Mouse (Mus musculus) forebrain, postnatal 0 days (tissue): ENCODE data around the gene Lrrc29. TPM values are rescaled to one million over a fixed set of nuclear protein-coding genes. Genes with fewer than 3 reads are reported as not detected.

ENCODE experiments used
- ATAC-seq: fragments of 200-750 bp; cut with Nextera tagmentation; 2 replicates; pipeline ENCODE4 v1.8.0; 2017; ENCODE audit warnings: mild to moderate bottlenecking, moderate library complexity
- DNase-seq: peaks from one replicate; pipeline ENCODE4 v3.0.0-alpha.2; 2015
- H3K27ac ChIP-seq: fragments of 300-500 bp; sonication (generic); 2 replicates; pipeline ENCODE4 v1.5.1; 2014; ENCODE audit warnings: low read depth, mild to moderate bottlenecking, antibody characterized with exemption, low read length, moderate library complexity, mixed read lengths
- H3K27me3 ChIP-seq: fragments of 300-500 bp; sonication (generic); 2 replicates; pipeline ENCODE4 v1.6.1; 2014; ENCODE audit warnings: mild to moderate bottlenecking, low read length, mixed read lengths; ENCODE audit not compliant: insufficient read depth
- H3K36me3 ChIP-seq: fragments of 300-500 bp; sonication (generic); 2 replicates; pipeline ENCODE4 v1.6.1; 2014; ENCODE audit warnings: mild to moderate bottlenecking, moderate library complexity; ENCODE audit not compliant: insufficient read depth
- H3K4me1 ChIP-seq: fragments of 300-500 bp; sonication (generic); 2 replicates; pipeline ENCODE4 v1.6.1; 2014; ENCODE audit warnings: antibody characterized with exemption; ENCODE audit not compliant: insufficient read depth
- H3K4me2 ChIP-seq: fragments of 300-500 bp; sonication (generic); 2 replicates; pipeline ENCODE4 v1.6.1; 2014; ENCODE audit warnings: low read depth, mild to moderate bottlenecking, moderate library complexity
- H3K4me3 ChIP-seq: fragments of 300-500 bp; sonication (generic); 2 replicates; pipeline ENCODE4 v1.5.1; 2014; ENCODE audit warnings: low read depth, low read length, mixed read lengths
- H3K9ac ChIP-seq: fragments of 300-500 bp; sonication (generic); 2 replicates; pipeline ENCODE4 v1.6.1; 2014; ENCODE audit warnings: mild to moderate bottlenecking
- H3K9me3 ChIP-seq: fragments of 300-500 bp; sonication (generic); 2 replicates; pipeline ENCODE4 v1.6.1; 2016; ENCODE audit warnings: low read length
- CTCF ChIP-seq: sonication (generic); IDR thresholded peaks from 2 replicates; pipeline ENCODE4 v1.5.1; 2016; ENCODE audit warnings: antibody characterized with exemption, control low read depth, low read depth
- WGBS: fragments of 180-500 bp; shearing (Covaris S2); extraction: QIAGEN DNeasy Blood & Tissue Kit; methylation state at CpG from one replicate; pipeline ENCODE4 v1.1.7; 2014; 5-methylcytosine and 5-hydroxymethylcytosine counted together
- polyA plus RNA-seq: library from polyadenylated mRNA; unstranded; fragments of >200 nt; fragmentation: Nextera tagmentation; extraction: Ambion mirVana; gene quantifications from 2 replicates; pipeline ENCODE4 v1.2.1, GENCODE M21; 2015
- total RNA-seq: library from RNA; depleted of rRNA; stranded (reverse); fragments of >200 nt; gene quantifications from 2 replicates; pipeline ENCODE4 v1.2.3, GENCODE M21; 2014; rRNA removed

The Lrrc29 gene
- total RNA-seq (1.6 and 3.0 TPM in 2 replicates), polyA plus RNA-seq (1.8 and 2.1 TPM in 2 replicates)

GRCm38 (mm10) chr8:105326141-105326672, at the start of gene Lrrc29, which contains the start of gene Tmem208:
Gene Lrrc29 (minus strand): TSS chr8:105326278.
Gene Tmem208 (plus strand): TSS chr8:105326354.
- Histone ChIP-seq H3K9ac (peak within 1 kb of the TSS; percentile 80), H3K4me2 (peak within 1 kb of the TSS; percentile 90), H3K4me3 (peak within 1 kb of the TSS; percentile 57), H3K36me3 (peaks cover 39% of the 10 kb centered on the region), H3K27ac (peak within 1 kb of the TSS; percentile 84), H3K4me1 (peaks cover 16% of the 10 kb centered on the region), H3K9me3 (no peaks in the 10 kb centered on the region), H3K27me3 (no peaks in the 10 kb centered on the region)
- ATAC-seq: peak; percentile 97
- WGBS: 2% methylated on average over 36 of the region's 36 CpGs
- DNase-seq: peak; percentile 97
- peak; percentile 67 for TF ChIP-seq CTCF

- H3K27me3 ChIP-seq: no peaks in the 10 kb centered on the region
- peak overlapping the region; percentile 9; the same call in 1 of the 2 replicates for H3K4me3 ChIP-seq
- DNase-seq (peak; percentile 17), ATAC-seq (peak; percentile 66)
- H3K9me3 ChIP-seq: no peaks in the 10 kb centered on the region
- 0 out of 2 replicates have a peak, but pooled peaks cover 6% of the 10 kb centered on the region for H3K36me3 ChIP-seq
- peak; percentile 68 for TF ChIP-seq CTCF
- peak overlapping the region; percentile 35 for H3K4me2 ChIP-seq
- no peak overlapping the region for H3K27ac ChIP-seq
- 26% methylated on average over 33 of the region's 33 CpGs for WGBS
- no peak overlapping the region for H3K9ac ChIP-seq
- H3K4me1 ChIP-seq: no peaks in the 10 kb centered on the region
Observed at GRCm38 (mm10) chr8:105374513-105374966, 48.5 kb upstream of the Lrrc29 start.

GRCm38 (mm10) chr8:105373032-105373431, 47.0 kb upstream of the Lrrc29 start, which contains the start of gene Plekhg4:
Gene Plekhg4 (plus strand): TSS chr8:105373274.
- 70% methylated on average over 2 of the region's 2 CpGs for WGBS
- H3K4me2 ChIP-seq: no peak within 1 kb of the TSS
- H3K36me3 ChIP-seq: peaks cover 14% of the 10 kb centered on the region; the same call in 1 of the 2 replicates
- DNase-seq (no peak), ATAC-seq (no peak)
- no peak within 1 kb of the TSS for H3K27ac ChIP-seq
- H3K4me3 ChIP-seq: no peak within 1 kb of the TSS
- no peak within 1 kb of the TSS for H3K9ac ChIP-seq
- no peaks in the 10 kb centered on the region for H3K9me3 ChIP-seq
- no peaks in the 10 kb centered on the region for H3K27me3 ChIP-seq
- TF ChIP-seq CTCF: no peak
- H3K4me1 ChIP-seq: no peaks in the 10 kb centered on the region

GRCm38 (mm10) chr8:105372473-105372872, 46.4 kb upstream of the Lrrc29 start:
- DNase-seq (no peak), ATAC-seq (no peak)
- 78% methylated on average over 9 of the region's 9 CpGs for WGBS
- H3K4me1 ChIP-seq: no peaks in the 10 kb centered on the region
- no peak overlapping the region for H3K4me2 ChIP-seq
- no peak overlapping the region for H3K4me3 ChIP-seq
- peaks cover 14% of the 10 kb centered on the region; the same call in 1 of the 2 replicates for H3K36me3 ChIP-seq
- H3K9me3 ChIP-seq: no peaks in the 10 kb centered on the region
- H3K27me3 ChIP-seq: no peaks in the 10 kb centered on the region
- no peak for TF ChIP-seq CTCF
- H3K27ac ChIP-seq: no peak overlapping the region
- H3K9ac ChIP-seq: no peak overlapping the region

- Histone ChIP-seq H3K4me1 (no peaks in the 10 kb centered on the region), H3K27ac (no peak overlapping the region), H3K36me3 (peaks cover 46% of the 10 kb centered on the region), H3K9me3 (no peaks in the 10 kb centered on the region), H3K27me3 (no peaks in the 10 kb centered on the region), H3K4me2 (no peak overlapping the region), H3K9ac (no peak overlapping the region), H3K4me3 (no peak overlapping the region)
- peak; percentile 55 for TF ChIP-seq CTCF
- WGBS: 74% methylated on average over 2 of the region's 2 CpGs
- ATAC-seq: peak; percentile 40; the same call in 1 of the 2 replicates
- no peak for DNase-seq
Observed at GRCm38 (mm10) chr8:105367107-105367506, 41.0 kb upstream of the Lrrc29 start.

- no peaks in the 10 kb centered on the region for H3K9me3 ChIP-seq
- no peak overlapping the region for H3K4me3 ChIP-seq
- H3K4me1 ChIP-seq: no peaks in the 10 kb centered on the region
- no peaks in the 10 kb centered on the region for H3K27me3 ChIP-seq
- no peak overlapping the region for H3K4me2 ChIP-seq
- no peak for DNase-seq
- H3K36me3 ChIP-seq: peaks cover 50% of the 10 kb centered on the region
- H3K9ac ChIP-seq: no peak overlapping the region
- 74% methylated on average over 12 of the region's 12 CpGs for WGBS
- no peak overlapping the region for H3K27ac ChIP-seq
- TF ChIP-seq CTCF: no peak
- no peak for ATAC-seq
Observed at GRCm38 (mm10) chr8:105361751-105362702, 35.9 kb upstream of the Lrrc29 start.

GRCm38 (mm10) chr8:105359646-105360045, 33.6 kb upstream of the Lrrc29 start:
- TF ChIP-seq CTCF: peak; percentile 54
- ATAC-seq (peak; percentile 47; the same call in 1 of the 2 replicates), DNase-seq (peak; percentile 37)
- H3K36me3 ChIP-seq: peaks cover 47% of the 10 kb centered on the region
- H3K27ac ChIP-seq: no peak overlapping the region
- H3K4me2 ChIP-seq: no peak overlapping the region
- H3K9ac ChIP-seq: no peak overlapping the region
- no peaks in the 10 kb centered on the region for H3K27me3 ChIP-seq
- H3K4me3 ChIP-seq: no peak overlapping the region
- no peaks in the 10 kb centered on the region for H3K9me3 ChIP-seq
- no peaks in the 10 kb centered on the region for H3K4me1 ChIP-seq
- WGBS: 50% methylated on average over 4 of the region's 4 CpGs
